Mouse (Mus musculus): Measurements from ENCODE around the gene Gm17509. TPM values are rescaled to one million over a fixed set of nuclear protein-coding genes. Genes with fewer than 3 reads are reported as not detected.
"Not testable (repeated sequence)": the region's sequence is repeated elsewhere in the genome, so short reads cannot be mapped to it uniquely, and the experiment has no call there.

The Gm17509 gene
- total RNA-seq, 1 experiment from 2014 or later: 1.5 TPM

- ATAC-seq (ENCODE audit: extremely low read depth, insufficient number of reproducible peaks, low FRiP score, poor library complexity, severe bottlenecking): no peak
Observed at GRCm38 (mm10) chr13:117215481-117215880, 5.4 kb downstream of the Gm17509 start.

- ATAC-seq (ENCODE audit: extremely low read depth, insufficient number of reproducible peaks, low FRiP score, poor library complexity, severe bottlenecking): peak; percentile 91
Observed at GRCm38 (mm10) chr13:117211386-117211875, 9.4 kb downstream of the Gm17509 start.

- ATAC-seq (ENCODE audit: extremely low read depth, insufficient number of reproducible peaks, low FRiP score, poor library complexity, severe bottlenecking): no peak
Observed at GRCm38 (mm10) chr13:117208236-117208635, 12.6 kb downstream of the Gm17509 start, which contains the start of gene Emb. Gene Emb, plus strand, starts transcription at chr13:117208536.

DNA sequence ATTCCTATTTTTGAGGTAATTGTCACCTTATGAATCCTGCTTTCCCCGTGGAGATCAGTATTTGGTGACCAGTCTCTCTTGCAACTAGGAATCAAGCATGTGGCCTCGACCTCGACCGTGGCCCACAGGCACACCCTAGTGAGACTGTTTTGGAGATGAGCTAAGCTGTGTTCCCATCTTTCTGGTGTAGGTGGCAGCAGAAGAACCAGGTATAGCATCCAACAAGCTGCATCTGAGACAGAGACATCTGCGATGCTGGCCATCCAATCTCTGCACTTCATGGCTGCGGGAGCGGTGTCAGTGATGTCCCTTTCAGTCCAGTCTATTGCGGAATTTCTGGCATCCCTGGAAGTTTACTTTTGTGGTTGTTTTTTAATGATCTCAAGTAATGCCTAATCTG is 14.8 kb downstream of the Gm17509 start:
- no peak; the same call in 1 of the 2 replicates for ATAC-seq (ENCODE audit: extremely low read depth, insufficient number of reproducible peaks, low FRiP score, poor library complexity, severe bottlenecking)

DNA sequence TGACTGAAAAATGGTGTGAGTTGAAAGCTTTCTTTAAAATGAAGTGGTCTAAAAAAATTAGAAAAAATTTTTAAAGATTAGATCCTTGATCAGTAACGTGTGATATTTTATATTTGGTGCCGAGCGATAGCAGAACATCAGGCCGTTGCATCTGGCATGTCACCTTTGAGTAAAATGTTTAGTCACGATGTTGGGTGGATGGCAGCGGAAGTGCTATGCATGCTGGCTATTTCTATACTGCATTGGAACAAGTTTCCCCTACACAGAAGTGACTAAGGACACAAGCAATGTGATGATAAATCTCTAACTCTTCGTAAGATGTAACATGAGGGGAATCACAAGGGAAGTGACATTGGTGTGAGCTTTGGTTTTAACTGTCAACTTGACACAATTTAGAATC is 16.2 kb downstream of the Gm17509 start:
- ATAC-seq (ENCODE audit: extremely low read depth, insufficient number of reproducible peaks, low FRiP score, poor library complexity, severe bottlenecking): no peak

GRCm38 (mm10) chr13:117202755-117203471 is 18.0 kb downstream of the Gm17509 start:
- peak; percentile 51; the same call in 1 of the 2 replicates for ATAC-seq (ENCODE audit: extremely low read depth, insufficient number of reproducible peaks, low FRiP score, poor library complexity, severe bottlenecking)

DNA sequence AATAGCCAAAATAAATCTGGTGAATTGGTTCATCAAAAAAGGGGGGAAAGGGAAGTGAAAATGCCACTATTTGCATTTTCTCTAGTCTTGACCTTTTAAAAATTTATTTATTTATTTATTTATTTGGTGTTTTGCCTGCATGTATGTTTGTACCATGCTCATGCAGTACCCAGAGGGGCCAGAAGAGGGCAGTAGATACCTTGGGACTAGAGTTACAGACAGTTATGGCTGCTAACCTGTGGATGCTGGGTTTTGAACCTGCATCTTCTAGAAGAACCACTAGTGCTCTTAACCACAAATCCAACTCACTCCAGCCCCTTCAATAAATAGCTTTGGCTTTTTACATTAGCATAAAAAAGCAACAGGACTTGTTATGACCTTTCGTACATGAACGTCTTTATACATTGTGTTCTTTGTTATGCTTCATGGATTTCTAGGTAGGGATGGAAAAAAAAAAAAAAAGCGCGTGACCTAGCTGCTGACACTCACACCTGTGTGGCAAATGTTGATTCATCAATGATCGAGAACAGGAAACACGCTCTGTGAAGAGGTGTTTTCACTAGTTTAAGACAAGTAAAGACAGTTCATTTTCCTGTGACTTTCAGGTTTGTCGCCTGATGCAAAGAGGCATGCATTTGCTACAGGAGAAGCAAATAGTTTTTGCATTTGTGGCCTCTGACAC is 22.3 kb downstream of the Gm17509 start:
- peak; percentile 65 for ATAC-seq (ENCODE audit: extremely low read depth, insufficient number of reproducible peaks, low FRiP score, poor library complexity, severe bottlenecking)

DNA sequence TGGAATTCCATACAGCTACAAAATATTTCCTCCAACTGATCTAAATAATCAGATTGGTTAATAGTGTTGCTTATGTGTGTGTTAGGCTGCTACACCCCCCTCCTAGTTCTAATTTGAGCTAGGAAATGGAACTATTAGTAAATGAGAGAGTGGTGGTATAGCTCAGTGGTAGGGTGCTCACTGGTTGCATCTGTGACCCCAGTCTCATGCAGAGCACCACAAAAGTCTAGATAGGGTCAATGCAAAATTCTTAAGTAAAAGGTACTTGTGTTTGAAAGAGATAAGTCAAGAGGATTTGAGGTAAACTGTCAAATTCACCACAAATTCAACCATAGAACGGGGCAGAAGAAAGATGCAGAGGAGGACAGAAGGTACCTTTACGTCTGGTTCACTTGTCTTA is 23.2 kb downstream of the Gm17509 start:
- no peak for ATAC-seq (ENCODE audit: extremely low read depth, insufficient number of reproducible peaks, low FRiP score, poor library complexity, severe bottlenecking)

- ATAC-seq (ENCODE audit: extremely low read depth, insufficient number of reproducible peaks, low FRiP score, poor library complexity, severe bottlenecking): peak; percentile 75
Observed at GRCm38 (mm10) chr13:117195569-117196495, 25.0 kb downstream of the Gm17509 start.

DNA sequence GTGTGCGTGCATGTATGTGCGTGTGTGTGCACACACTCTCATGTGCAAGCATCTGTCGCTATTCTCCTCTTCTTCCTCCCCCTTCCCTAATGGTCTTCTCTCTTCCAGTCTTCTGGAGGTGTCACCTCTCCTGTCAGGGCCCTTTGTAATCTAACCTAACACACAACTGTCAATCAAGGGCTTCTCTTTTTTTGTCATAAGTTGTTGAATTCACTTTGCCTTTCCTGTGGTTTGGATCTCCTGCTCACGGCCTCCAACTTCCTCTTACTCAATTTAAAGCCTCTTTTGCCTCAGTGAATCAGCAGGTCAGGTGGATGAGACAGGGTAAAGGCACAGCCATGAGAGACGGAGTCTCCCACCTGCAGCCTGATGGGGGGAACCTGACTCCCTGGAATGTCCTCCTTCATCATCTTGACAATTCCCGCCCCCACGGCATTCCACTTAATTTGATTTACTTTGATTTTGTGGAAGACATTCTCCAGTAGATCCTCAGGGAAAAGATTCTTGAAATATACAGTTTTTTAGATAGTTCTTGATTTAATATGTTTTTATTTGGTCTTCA is 27.4 kb downstream of the Gm17509 start:
- peak; percentile 57 for ATAC-seq (ENCODE audit: extremely low read depth, insufficient number of reproducible peaks, low FRiP score, poor library complexity, severe bottlenecking)

DNA sequence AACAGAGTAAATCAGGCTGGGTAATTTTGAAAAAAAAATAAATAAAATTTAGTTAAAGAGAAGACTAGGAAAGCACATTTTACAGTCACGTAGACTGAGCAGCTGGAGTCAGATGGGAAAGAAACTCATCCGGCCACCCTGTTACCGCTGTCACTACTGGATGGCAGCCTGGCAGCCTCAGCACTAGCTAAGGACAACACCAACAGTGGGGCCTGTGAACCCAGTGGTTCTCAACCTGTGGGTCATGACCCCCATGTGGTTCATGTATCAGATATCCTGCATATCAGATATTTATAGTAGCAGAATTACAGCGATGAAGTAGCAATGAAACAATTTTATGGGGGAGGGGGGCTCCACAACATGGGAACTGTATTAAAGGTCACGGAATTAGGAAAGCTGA is 28.7 kb downstream of the Gm17509 start:
- no peak for ATAC-seq (ENCODE audit: extremely low read depth, insufficient number of reproducible peaks, low FRiP score, poor library complexity, severe bottlenecking)

- no peak for ATAC-seq (ENCODE audit: extremely low read depth, insufficient number of reproducible peaks, low FRiP score, poor library complexity, severe bottlenecking)
Observed at GRCm38 (mm10) chr13:117185329-117185728, 35.5 kb downstream of the Gm17509 start.

- no peak for ATAC-seq (ENCODE audit: extremely low read depth, insufficient number of reproducible peaks, low FRiP score, poor library complexity, severe bottlenecking)
Observed at GRCm38 (mm10) chr13:117183288-117183687, 37.6 kb downstream of the Gm17509 start.

- ATAC-seq (ENCODE audit: extremely low read depth, insufficient number of reproducible peaks, low FRiP score, poor library complexity, severe bottlenecking): not testable (repeated sequence)
Observed at GRCm38 (mm10) chr13:117180912-117181311, 40.0 kb downstream of the Gm17509 start.

Other genes with a start within 250 kb of the Gm17509 start
- gene Parp8, start 195.5 kb downstream of the Gm17509 start, total RNA-seq (2017): 82.1 and 89.8 TPM in 2 replicates
- gene Emb, start 12.5 kb downstream of the Gm17509 start, total RNA-seq (2017): 409 and 421 TPM in 2 replicates